Comparison of ENCODE assay signal across 17 mouse cellular contexts in the genomic region with DNA sequence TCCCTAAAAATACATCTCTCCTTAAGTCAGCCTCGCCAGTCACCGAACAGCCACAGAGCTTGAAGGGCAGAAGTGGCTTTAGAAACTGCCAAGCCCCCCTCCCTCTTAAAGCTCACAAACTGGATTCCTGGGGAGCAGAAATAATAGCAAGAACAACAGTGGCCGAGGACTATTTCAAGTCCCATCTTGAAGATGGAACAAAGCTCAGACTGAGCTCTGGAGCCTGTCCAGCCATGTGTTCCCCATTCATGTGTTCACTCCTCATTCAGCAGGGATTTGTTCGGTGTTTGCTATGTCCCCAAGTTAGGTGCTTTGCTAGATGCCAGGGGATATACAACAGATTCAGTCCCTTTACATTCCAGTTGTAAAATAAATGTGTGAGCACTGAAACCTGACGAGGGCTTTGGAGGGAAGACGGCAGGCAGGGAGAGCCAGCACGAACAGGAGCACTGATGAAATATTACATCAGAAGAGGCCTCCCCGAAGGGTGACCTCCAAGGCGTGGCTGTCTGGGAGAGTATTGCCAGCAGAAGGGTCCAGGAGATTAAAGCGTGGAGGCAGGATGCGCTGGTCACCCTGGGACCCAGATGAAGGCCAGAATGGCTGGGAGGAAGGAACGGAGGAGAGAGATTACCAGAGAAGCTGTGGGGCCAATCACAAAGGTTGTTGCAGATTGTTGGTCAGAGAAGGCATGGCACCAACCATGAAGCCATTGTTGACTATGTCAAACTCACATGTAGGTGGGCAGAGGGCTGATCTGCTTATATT. TPM values are rescaled to one million over a fixed set of nuclear protein-coding genes. Genes with fewer than 3 reads are reported as not detected.
DNase-seq lines count a peak whose midpoint lies in the region; ATAC-seq and TF ChIP-seq lines count a peak whose summit lies in the region.
"Had no signal": no experiment of that assay in that cellular context is flagged by ENCODE, and none has a peak within 500 bp of the region (broad histone marks: within the 10 kb centered on the region; RNA-seq: fewer than 3 reads in every experiment).

No protein-coding gene starts in this region.

- H3K27ac ChIP-seq in forebrain, embryonic 14.5 days (ENCODE audit: low read depth, low read length), result no peak overlapping the region
- H3K27ac ChIP-seq in forebrain, embryonic 16.5 days (ENCODE audit: low read length), result no peak overlapping the region
- 0 out of 2 replicates have a peak overlapping the region, but pooled peaks have one; percentile 11 for H3K27ac ChIP-seq in intestine, embryonic 14.5 days (ENCODE audit: low read depth)
- H3K27ac ChIP-seq in intestine, postnatal 0 days (ENCODE audit: low read depth, low read length), result no peak overlapping the region; the same call in 1 of the 2 replicates
- H3K27ac ChIP-seq in brown adipose tissue, adult 24 weeks (replicated peaks; ENCODE audit: low read depth, low read length), result peak overlapping the region; percentile 15; the same call in 1 of the 2 replicates
- peak overlapping the region; percentile 63 for H3K27ac ChIP-seq in limb, embryonic 15.5 days
- H3K27ac ChIP-seq: liver, embryonic 14.5 days had no signal

- no peaks in the 10 kb centered on the region for H3K36me3 ChIP-seq in forebrain, embryonic 14.5 days (ENCODE audit: control insufficient read depth, insufficient read depth, low read length)
- no peaks in the 10 kb centered on the region for H3K36me3 ChIP-seq in forebrain, embryonic 16.5 days (ENCODE audit: control insufficient read depth, insufficient read depth)
- no peaks in the 10 kb centered on the region for H3K36me3 ChIP-seq in intestine, embryonic 14.5 days (ENCODE audit: control insufficient read depth, insufficient read depth, low read length)
- H3K36me3 ChIP-seq in intestine, postnatal 0 days (ENCODE audit: control insufficient read depth, insufficient read depth), result 0 out of 2 replicates have a peak, but pooled peaks cover 4% of the 10 kb centered on the region
- peaks cover 5% of the 10 kb centered on the region; the same call in 1 of the 2 replicates for H3K36me3 ChIP-seq in limb, embryonic 15.5 days

- WGBS in forebrain, embryonic 14.5 days, result 48% methylated on average over 12 of the region's 12 CpGs
- WGBS in forebrain, embryonic 16.5 days, result 47% methylated on average over 12 of the region's 12 CpGs
- WGBS in intestine, embryonic 14.5 days, result 65% methylated on average over 12 of the region's 12 CpGs
- WGBS in intestine, postnatal 0 days, result 51% methylated on average over 12 of the region's 12 CpGs
- 53% methylated on average over 12 of the region's 12 CpGs for WGBS in limb, embryonic 15.5 days

- no peak overlapping the region for H3K4me3 ChIP-seq in forebrain, embryonic 14.5 days (ENCODE audit: low read depth, low read length)
- H3K4me3 ChIP-seq in forebrain, embryonic 16.5 days (replicated peaks; ENCODE audit: low read length), result no peak overlapping the region
- H3K4me3 ChIP-seq in intestine, embryonic 14.5 days (ENCODE audit: low read depth, low read length), result no peak overlapping the region
- H3K4me3 ChIP-seq in intestine, postnatal 0 days (ENCODE audit: low read depth, low read length), result no peak overlapping the region
- no peak overlapping the region for H3K4me3 ChIP-seq in brown adipose tissue, adult 24 weeks (ENCODE audit: insufficient read depth, low read depth, low read length)
- H3K4me3 ChIP-seq in limb, embryonic 15.5 days, result no peak overlapping the region
- H3K4me3 ChIP-seq: erythroblast, embryonic 14.5 days; left cerebral cortex, adult 2 months had no signal

- H3K9me3 ChIP-seq in forebrain, embryonic 14.5 days (replicated peaks; ENCODE audit: control insufficient read depth, low read length), result no peaks in the 10 kb centered on the region
- H3K9me3 ChIP-seq in forebrain, embryonic 16.5 days (ENCODE audit: control insufficient read depth, low read length), result no peaks in the 10 kb centered on the region
- H3K9me3 ChIP-seq in intestine, embryonic 14.5 days (ENCODE audit: control insufficient read depth, low read length), result no peaks in the 10 kb centered on the region
- no peaks in the 10 kb centered on the region for H3K9me3 ChIP-seq in intestine, postnatal 0 days (ENCODE audit: control insufficient read depth)
- no peaks in the 10 kb centered on the region for H3K9me3 ChIP-seq in limb, embryonic 15.5 days
- H3K9me3 ChIP-seq: G1E had no signal

- ATAC-seq in forebrain, embryonic 14.5 days, result peak; percentile 32; the same call in 1 of the 2 replicates
- ATAC-seq in forebrain, embryonic 16.5 days, result no peak
- no peak for ATAC-seq in intestine, embryonic 14.5 days (replicated peaks; ENCODE audit: low FRiP score, low TSS enrichment, low read depth)
- ATAC-seq in intestine, postnatal 0 days, result no peak
- ATAC-seq in limb, embryonic 15.5 days (ENCODE audit: insufficient number of reproducible peaks, low FRiP score, low TSS enrichment, low read depth), result no peak

- no peak overlapping the region for H3K4me2 ChIP-seq in forebrain, embryonic 14.5 days (ENCODE audit: low read length)
- H3K4me2 ChIP-seq in forebrain, embryonic 16.5 days (ENCODE audit: low read length), result no peak overlapping the region
- H3K4me2 ChIP-seq in intestine, embryonic 14.5 days (ENCODE audit: low read length), result no peak overlapping the region
- no peak overlapping the region for H3K4me2 ChIP-seq in intestine, postnatal 0 days (replicated peaks; ENCODE audit: low read depth)
- H3K4me2 ChIP-seq in limb, embryonic 15.5 days, result no peak overlapping the region

- intact Hi-C loops in left cerebral cortex, postnatal 10 days (cut with DNase I), result no loop called here

- no peak for TF ChIP-seq CTCF in intestine, postnatal 0 days (IDR thresholded peaks at IDR 0.05; ENCODE audit: low read depth)

- no peaks in the 10 kb centered on the region for H3K27me3 ChIP-seq in forebrain, embryonic 14.5 days (replicated peaks; ENCODE audit: control insufficient read depth, insufficient read depth, low read length)
- no peaks in the 10 kb centered on the region for H3K27me3 ChIP-seq in forebrain, embryonic 16.5 days (replicated peaks; ENCODE audit: control insufficient read depth, insufficient read depth, low read length)
- no peaks in the 10 kb centered on the region for H3K27me3 ChIP-seq in intestine, embryonic 14.5 days (replicated peaks; ENCODE audit: control insufficient read depth, insufficient read depth, low read length)
- no peaks in the 10 kb centered on the region for H3K27me3 ChIP-seq in intestine, postnatal 0 days (replicated peaks; ENCODE audit: control insufficient read depth, insufficient read depth, low read length)
- no peaks in the 10 kb centered on the region for H3K27me3 ChIP-seq in limb, embryonic 15.5 days

- no peak overlapping the region for H3K9ac ChIP-seq in forebrain, embryonic 14.5 days (ENCODE audit: low read length)
- no peak overlapping the region for H3K9ac ChIP-seq in forebrain, embryonic 16.5 days (replicated peaks; ENCODE audit: low read depth, low read length)
- H3K9ac ChIP-seq in intestine, embryonic 14.5 days (ENCODE audit: low read length), result no peak overlapping the region
- no peak overlapping the region for H3K9ac ChIP-seq in intestine, postnatal 0 days (ENCODE audit: low read depth, low read length)
- no peak overlapping the region for H3K9ac ChIP-seq in limb, embryonic 15.5 days
- H3K9ac ChIP-seq: liver, embryonic 14.5 days had no signal

- H3K4me1 ChIP-seq in forebrain, embryonic 14.5 days (ENCODE audit: control insufficient read depth, insufficient read depth, low read length), result peaks cover 5% of the 10 kb centered on the region
- peaks cover 10% of the 10 kb centered on the region for H3K4me1 ChIP-seq in forebrain, embryonic 16.5 days (replicated peaks; ENCODE audit: control insufficient read depth, insufficient read depth, low read length)
- H3K4me1 ChIP-seq in intestine, embryonic 14.5 days (replicated peaks; ENCODE audit: control insufficient read depth, insufficient read depth, low read length), result peaks cover 21% of the 10 kb centered on the region
- peaks cover 14% of the 10 kb centered on the region for H3K4me1 ChIP-seq in intestine, postnatal 0 days (replicated peaks; ENCODE audit: control insufficient read depth, insufficient read depth, low read length)
- H3K4me1 ChIP-seq in brown adipose tissue, adult 24 weeks (ENCODE audit: control insufficient read depth, insufficient read depth, insufficient read length, low read length), result peaks cover 54% of the 10 kb centered on the region
- peaks cover 64% of the 10 kb centered on the region for H3K4me1 ChIP-seq in limb, embryonic 15.5 days

- peak; percentile 27 for DNase-seq in forebrain, embryonic 14.5 days (ENCODE audit: low spot score)
- DNase-seq in intestine, embryonic 14.5 days (ENCODE audit: low spot score), result no peak
- DNase-seq in urinary bladder, postnatal 36 days (ENCODE audit: low spot score in 2 of 2), result no peak
- no peak for DNase-seq in left cerebral cortex, postnatal 10 days (ENCODE audit: extremely low spot score in 1 of 2, low spot score in 2 of 2)
- DNase-seq: B cell, adult 2 months; cerebellum, postnatal 25 days; gastrocnemius, postnatal 10 days; kidney, postnatal 36 days; thymus, adult 18-20 months had no signal

RNA-seq across cellular contexts. Expression of gene Mbnl2, which starts 36.0 kb away (rescaled TPM):
- 21.6 and 27.8 TPM in 2 replicates for polyA plus RNA-seq in forebrain, embryonic 14.5 days (2014; fragmentation: Nextera tagmentation; extraction: Ambion mirVana)
- polyA plus RNA-seq in forebrain, embryonic 16.5 days (2015; fragmentation: Nextera tagmentation; extraction: Ambion mirVana), result 23.1 and 26.8 TPM in 2 replicates
- 111 and 118 TPM in 2 replicates for polyA plus RNA-seq in intestine, embryonic 14.5 days (2014; fragmentation: Nextera tagmentation; extraction: Ambion mirVana)
- polyA plus RNA-seq in intestine, postnatal 0 days (2015; fragmentation: Nextera tagmentation; extraction: Ambion mirVana), result 94.4 and 99.0 TPM in 2 replicates
- polyA plus RNA-seq in brown adipose tissue, adult 24 weeks (2012; ENCODE audit: insufficient read depth, insufficient read length, missing spikeins), result 152 and 170 TPM in 2 replicates
- 163 and 180 TPM in 2 replicates for polyA plus RNA-seq in limb, embryonic 15.5 days (2015; fragmentation: Nextera tagmentation; extraction: Ambion mirVana)
- 100 to 1,000 TPM; 122 to 131 TPM for total RNA-seq in left cerebral cortex, postnatal 10 days (2021)

Comparison
In these comparisons a context has a peak if more than half of its experiments do, and no peak if none do; other contexts are left out.
1. H3K27ac ChIP-seq: peak in intestine, embryonic 14.5 days (single experiment), brown adipose tissue, adult 24 weeks (single experiment) and limb, embryonic 15.5 days (single experiment); none in forebrain, embryonic 14.5 days (single experiment), forebrain, embryonic 16.5 days (single experiment) and intestine, postnatal 0 days (single experiment).